Mouse (Mus musculus) intestine, postnatal 0 days (tissue): ENCODE data around the gene Trp53inp2. TPM values are rescaled to one million over a fixed set of nuclear protein-coding genes. Genes with fewer than 3 reads are reported as not detected.

Experiments
- ATAC-seq: fragments of 200-750 bp; cut with Nextera tagmentation; 2 replicates; pipeline ENCODE4 v1.8.0; 2017; ENCODE audit warnings: mild to moderate bottlenecking, moderate TSS enrichment, moderate library complexity
- H3K27ac ChIP-seq: fragments of 300-500 bp; sonication (generic); 2 replicates; pipeline ENCODE4 v1.5.1; 2014; ENCODE audit warnings: mild to moderate bottlenecking, low read depth, low read length, moderate library complexity
- H3K27me3 ChIP-seq: fragments of 300-500 bp; sonication (generic); replicated peaks from 2 replicates; pipeline ENCODE4 v1.6.1; 2014; ENCODE audit warnings: low read length, mixed read lengths; ENCODE audit not compliant: control insufficient read depth, insufficient read depth
- H3K36me3 ChIP-seq: fragments of 300-500 bp; sonication (generic); 2 replicates; pipeline ENCODE4 v1.6.1; 2014; ENCODE audit warnings: mild to moderate bottlenecking, moderate library complexity; ENCODE audit not compliant: control insufficient read depth, insufficient read depth
- H3K4me1 ChIP-seq: fragments of 300-500 bp; sonication (generic); replicated peaks from 2 replicates; pipeline ENCODE4 v1.6.1; 2014; ENCODE audit warnings: antibody characterized with exemption, low read length, mixed read lengths; ENCODE audit not compliant: control insufficient read depth, insufficient read depth
- H3K4me2 ChIP-seq: fragments of 300-500 bp; sonication (generic); replicated peaks from 2 replicates; pipeline ENCODE4 v1.6.1; 2014; ENCODE audit warnings: low read depth, mild to moderate bottlenecking, moderate library complexity
- H3K4me3 ChIP-seq: fragments of 300-500 bp; sonication (generic); 2 replicates; pipeline ENCODE4 v1.5.1; 2014; ENCODE audit warnings: low read depth, low read length
- H3K9ac ChIP-seq: fragments of 300-500 bp; sonication (generic); 2 replicates; pipeline ENCODE4 v1.6.1; 2014; ENCODE audit warnings: mild to moderate bottlenecking, low read depth, low read length
- H3K9me3 ChIP-seq: fragments of 300-500 bp; sonication (generic); 2 replicates; pipeline ENCODE4 v1.6.1; 2016; ENCODE audit warnings: mixed run types; ENCODE audit not compliant: control insufficient read depth
- CTCF ChIP-seq: sonication (generic); IDR thresholded peaks from 2 replicates; pipeline ENCODE4 v1.5.1; 2016; ENCODE audit warnings: low read depth, mild to moderate bottlenecking, control low read depth, antibody characterized with exemption, moderate library complexity
- WGBS: fragments of 180-500 bp; shearing (Covaris S2); extraction: QIAGEN DNeasy Blood & Tissue Kit; methylation state at CpG from one replicate; pipeline ENCODE4 v1.1.7; 2014; 5-methylcytosine and 5-hydroxymethylcytosine counted together
- polyA plus RNA-seq: library from polyadenylated mRNA; unstranded; fragments of >200 nt; fragmentation: Nextera tagmentation; extraction: Ambion mirVana; gene quantifications from 2 replicates; pipeline ENCODE4 v1.2.1, GENCODE M21; 2015

Gene Trp53inp2
- polyA plus RNA-seq, 1 experiment from 2014 or later: 33.7 TPM

DNA sequence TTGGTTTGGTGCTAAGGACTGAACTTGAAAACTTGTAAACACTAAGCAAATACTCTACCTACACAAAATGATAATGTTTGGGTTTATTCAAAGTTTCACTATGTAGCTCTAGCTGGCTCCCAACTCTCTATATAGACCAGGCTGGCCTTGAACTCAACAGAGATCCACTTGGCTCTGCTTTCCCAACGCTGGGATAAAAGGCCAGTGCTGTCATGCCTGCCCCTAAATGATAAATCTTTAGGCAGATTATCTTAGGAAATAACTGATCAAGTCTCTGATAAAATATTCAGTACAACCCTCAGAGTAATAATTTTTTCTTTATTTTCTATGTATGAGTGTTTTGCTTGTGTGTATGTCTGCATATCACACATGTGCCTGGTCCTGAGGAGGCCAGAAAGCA, 34.2 kb upstream of the Trp53inp2 start:
- ATAC-seq: no peak
- 79% methylated on average over 1 of the region's 1 CpGs for WGBS
- no peak overlapping the region for H3K9ac ChIP-seq
- no peaks in the 10 kb centered on the region for H3K27me3 ChIP-seq
- no peaks in the 10 kb centered on the region for H3K9me3 ChIP-seq
- no peak overlapping the region for H3K27ac ChIP-seq
- H3K36me3 ChIP-seq: peaks cover 3% of the 10 kb centered on the region; the same call in 1 of the 2 replicates
- no peak for TF ChIP-seq CTCF
- H3K4me1 ChIP-seq: no peaks in the 10 kb centered on the region
- no peak overlapping the region for H3K4me2 ChIP-seq
- H3K4me3 ChIP-seq: no peak overlapping the region

DNA sequence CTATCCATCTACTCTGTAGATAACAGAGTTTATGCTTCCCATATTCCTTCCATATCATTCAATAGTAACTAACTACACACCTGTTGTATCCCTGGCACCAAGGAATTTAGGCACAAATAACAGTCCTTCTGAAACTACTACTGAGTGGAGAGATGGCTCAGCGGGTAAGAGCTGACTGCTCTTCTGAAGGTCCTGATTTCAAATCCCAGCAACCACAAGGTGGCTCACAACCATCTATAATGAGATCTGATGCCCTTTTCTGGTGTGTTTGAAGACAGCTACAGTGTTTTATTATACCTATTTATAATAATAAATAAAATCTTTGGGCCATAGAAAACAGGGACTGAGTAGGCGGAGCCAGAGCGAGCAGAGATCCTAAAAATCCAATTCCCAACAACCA, 26.5 kb upstream of the Trp53inp2 start:
- H3K4me2 ChIP-seq: no peak overlapping the region
- H3K4me1 ChIP-seq: 0 out of 2 replicates have a peak, but pooled peaks cover 2% of the 10 kb centered on the region
- no peaks in the 10 kb centered on the region for H3K9me3 ChIP-seq
- no peak overlapping the region for H3K4me3 ChIP-seq
- WGBS: 90% methylated on average over 3 of the region's 3 CpGs
- H3K36me3 ChIP-seq: no peaks in the 10 kb centered on the region
- peak; percentile 29 for TF ChIP-seq CTCF
- ATAC-seq: no peak
- no peaks in the 10 kb centered on the region for H3K27me3 ChIP-seq
- no peak overlapping the region for H3K9ac ChIP-seq
- no peak overlapping the region for H3K27ac ChIP-seq

- WGBS: under 1% methylated on average over 38 of the region's 38 CpGs
- Histone ChIP-seq H3K4me3 (peak within 1 kb of the TSS; percentile 84), H3K27me3 (no peaks in the 10 kb centered on the region), H3K36me3 (no peaks in the 10 kb centered on the region), H3K4me2 (peak within 1 kb of the TSS; percentile 69), H3K9me3 (no peaks in the 10 kb centered on the region), H3K27ac (peak within 1 kb of the TSS; percentile 76), H3K9ac (peak within 1 kb of the TSS; percentile 63), H3K4me1 (0 out of 2 replicates have a peak, but pooled peaks cover 2% of the 10 kb centered on the region)
- peak; percentile 99 for ATAC-seq
- no peak for TF ChIP-seq CTCF
These were observed 23.8 kb upstream of the Trp53inp2 start, which contains the start of gene Pigu for GRCm38 (mm10) chr2:155356971-155357591. TSS of gene Pigu (minus strand) at chr2:155357430.

- no peaks in the 10 kb centered on the region for H3K36me3 ChIP-seq
- 17% methylated on average over 14 of the region's 14 CpGs for WGBS
- no peak for TF ChIP-seq CTCF
- H3K27ac ChIP-seq: peak overlapping the region; percentile 76
- ATAC-seq: peak; percentile 91
- no peaks in the 10 kb centered on the region for H3K9me3 ChIP-seq
- H3K4me3 ChIP-seq: peak overlapping the region; percentile 84
- H3K4me1 ChIP-seq: 0 out of 2 replicates have a peak, but pooled peaks cover 2% of the 10 kb centered on the region
- peak overlapping the region; percentile 69 for H3K4me2 ChIP-seq
- no peaks in the 10 kb centered on the region for H3K27me3 ChIP-seq
- peak overlapping the region; percentile 63 for H3K9ac ChIP-seq
These were observed 23.0 kb upstream of the Trp53inp2 start for GRCm38 (mm10) chr2:155357686-155358399.

DNA sequence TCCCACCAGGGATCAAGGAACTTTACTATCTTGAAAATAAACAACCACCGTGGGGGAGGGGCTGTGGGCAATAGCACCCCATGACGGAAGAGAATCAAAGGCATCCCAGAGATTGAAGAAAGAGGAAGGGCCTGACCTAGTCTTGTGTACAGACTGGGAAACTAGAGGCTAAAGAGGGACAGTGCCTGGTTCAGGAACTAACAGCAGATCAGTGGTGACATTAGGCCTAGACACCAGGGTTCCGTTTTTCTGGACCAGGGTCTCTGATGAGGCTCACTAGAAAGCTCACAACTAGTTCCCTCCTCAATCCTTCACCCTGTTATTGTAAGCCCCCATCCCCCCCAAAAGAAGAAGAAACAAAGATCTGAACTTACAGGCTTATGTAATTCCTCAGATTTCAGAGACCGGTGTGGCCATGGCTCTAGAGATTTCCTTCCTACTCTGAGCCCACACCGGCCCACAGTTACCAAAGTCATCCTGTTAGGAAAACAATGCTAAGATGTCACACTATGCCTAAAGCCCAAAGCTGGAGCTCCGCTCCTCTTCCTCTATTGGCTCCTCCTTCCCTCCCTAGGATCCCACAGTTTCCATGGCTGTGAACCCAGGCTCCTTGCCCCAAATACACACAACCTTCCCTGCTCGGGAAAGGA, 13.1 kb upstream of the Trp53inp2 start:
- H3K9ac ChIP-seq: no peak overlapping the region
- no peak overlapping the region for H3K4me2 ChIP-seq
- H3K36me3 ChIP-seq: no peaks in the 10 kb centered on the region
- no peak overlapping the region for H3K4me3 ChIP-seq
- TF ChIP-seq CTCF: no peak
- no peak overlapping the region for H3K27ac ChIP-seq
- H3K27me3 ChIP-seq: no peaks in the 10 kb centered on the region
- no peaks in the 10 kb centered on the region for H3K4me1 ChIP-seq
- H3K9me3 ChIP-seq: no peaks in the 10 kb centered on the region
- WGBS: 79% methylated on average over 7 of the region's 7 CpGs
- no peak for ATAC-seq

- no peak for TF ChIP-seq CTCF
- 11% methylated on average over 7 of the region's 7 CpGs for WGBS
- Histone ChIP-seq H3K27me3 (no peaks in the 10 kb centered on the region), H3K9me3 (no peaks in the 10 kb centered on the region), H3K9ac (no peak overlapping the region), H3K4me3 (no peak overlapping the region), H3K4me1 (no peaks in the 10 kb centered on the region), H3K4me2 (no peak overlapping the region), H3K27ac (peak overlapping the region; percentile 60), H3K36me3 (no peaks in the 10 kb centered on the region)
- peak; percentile 69 for ATAC-seq
These were observed 11.5 kb upstream of the Trp53inp2 start for GRCm38 (mm10) chr2:155369333-155369883.
